Mouse (Mus musculus): ENCODE data around the gene Gtf2h4.
A peak's percentile ranks its signal among the peaks of the same experiment; 100 is the strongest.

The Gtf2h4 gene

DNA sequence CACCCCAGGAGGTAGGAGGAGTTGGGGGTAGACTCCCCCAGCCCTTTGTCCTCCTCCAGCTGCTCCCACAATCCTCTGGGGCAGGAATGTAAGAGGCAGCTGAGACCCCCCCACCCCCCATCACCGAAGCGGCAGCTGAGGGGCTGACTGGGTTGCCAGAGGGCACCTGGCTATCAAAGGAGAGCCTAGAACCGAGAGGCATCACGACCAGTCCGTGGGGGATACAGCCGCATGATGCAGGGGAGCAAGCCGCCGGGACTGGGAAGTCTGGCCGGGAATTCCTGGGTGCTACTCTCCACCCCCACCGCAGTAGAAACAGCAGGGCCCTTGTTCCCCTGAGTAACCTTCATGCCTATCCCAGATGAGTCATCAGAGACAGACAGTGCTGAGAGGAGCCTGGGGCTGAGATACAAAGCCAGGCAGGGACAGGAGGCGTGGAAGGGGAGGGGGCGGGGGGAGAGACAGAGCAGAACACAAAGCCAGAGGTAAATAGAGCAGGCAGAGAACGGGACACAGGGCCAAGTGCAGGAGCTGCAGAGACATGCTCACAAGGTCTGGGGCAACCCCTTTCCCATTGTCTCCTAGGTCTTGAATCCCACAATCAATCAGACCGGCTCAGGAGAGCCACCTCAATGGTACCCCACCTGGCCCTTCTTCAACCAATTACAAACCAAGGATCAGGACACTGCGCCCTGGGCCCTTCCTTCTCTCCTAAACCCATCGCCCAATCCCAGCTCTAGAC lies 24.4 kb upstream of the Gtf2h4 start:
- DNase-seq (ENCODE audit: low read depth, low spot score) = peak; percentile 87

DNA sequence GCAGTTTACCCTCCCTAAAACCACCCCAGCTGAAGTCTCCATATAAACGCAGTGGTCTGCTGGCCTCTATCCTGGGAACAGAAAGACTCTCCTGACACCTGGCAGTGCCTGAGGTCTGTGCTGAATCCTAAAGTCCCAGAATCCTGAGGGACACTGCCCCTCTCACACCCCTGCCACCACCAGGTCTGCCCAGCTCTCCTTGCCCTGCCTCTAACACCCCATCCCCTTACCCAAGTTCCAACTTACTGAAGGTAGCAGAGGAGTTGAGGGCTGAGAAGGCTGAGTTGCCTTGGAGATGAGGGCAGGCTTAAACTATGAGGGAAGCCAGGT lies 23.9 kb upstream of the Gtf2h4 start:
- no peak for DNase-seq (ENCODE audit: low read depth, low spot score)

DNA sequence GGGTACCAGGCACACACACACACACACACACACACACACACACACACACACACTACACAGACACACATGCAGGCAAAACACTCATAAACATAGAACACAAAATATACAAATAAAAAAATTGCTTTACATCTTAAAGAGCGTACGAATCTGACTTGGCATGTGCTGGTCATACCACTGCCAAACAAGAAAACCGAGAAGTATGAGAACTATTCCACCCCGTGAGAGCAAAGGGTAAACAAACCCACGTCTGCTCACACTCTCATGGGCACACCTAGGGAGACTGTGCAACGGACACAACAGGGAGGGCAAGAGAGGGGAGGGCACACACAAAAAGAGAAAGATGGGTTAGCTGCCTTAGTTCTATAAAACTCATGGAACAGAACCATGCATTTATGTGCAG lies 23.2 kb upstream of the Gtf2h4 start:
- DNase-seq (ENCODE audit: low read depth, low spot score) = no peak

DNA sequence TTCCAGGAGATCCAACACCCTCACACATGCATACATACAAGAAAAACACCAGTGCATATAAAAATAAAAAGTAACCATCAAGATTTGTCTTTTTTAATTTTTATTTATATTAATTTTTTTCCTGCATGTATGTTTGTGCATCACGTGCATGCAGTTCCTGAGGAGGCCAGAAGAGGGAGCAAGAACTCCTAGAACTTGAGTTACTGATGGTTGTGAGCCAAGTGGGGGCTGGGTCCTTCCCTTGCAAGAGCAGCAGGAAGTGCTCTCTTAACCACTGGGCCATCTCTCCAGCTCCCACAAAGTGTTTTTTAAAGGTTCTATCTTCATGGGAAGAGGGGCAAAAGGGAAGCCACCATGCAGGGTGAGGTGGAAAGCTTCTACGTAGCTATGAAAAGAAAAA lies 21.8 kb upstream of the Gtf2h4 start:
- no peak for DNase-seq (ENCODE audit: low read depth, low spot score)

DNA sequence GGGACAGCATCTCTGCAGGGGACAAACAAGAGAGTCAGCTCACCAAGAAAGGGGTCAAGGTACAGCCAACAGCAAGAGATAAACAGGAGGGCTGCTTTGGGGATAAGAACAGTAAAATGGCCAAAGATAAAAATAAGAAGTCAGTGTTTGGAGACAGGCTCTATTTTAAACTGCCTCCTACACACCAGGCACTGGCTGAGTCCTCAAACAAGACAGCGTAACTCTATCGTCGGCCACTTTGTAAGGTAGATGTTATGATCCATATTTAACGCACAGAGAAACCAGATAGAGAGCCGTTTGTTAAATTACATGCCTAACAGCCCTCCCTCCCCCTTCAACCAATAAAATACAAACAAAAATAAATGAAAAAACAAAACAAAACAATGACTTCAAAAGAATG lies 20.4 kb upstream of the Gtf2h4 start:
- no peak for DNase-seq (ENCODE audit: low read depth, low spot score)

DNA sequence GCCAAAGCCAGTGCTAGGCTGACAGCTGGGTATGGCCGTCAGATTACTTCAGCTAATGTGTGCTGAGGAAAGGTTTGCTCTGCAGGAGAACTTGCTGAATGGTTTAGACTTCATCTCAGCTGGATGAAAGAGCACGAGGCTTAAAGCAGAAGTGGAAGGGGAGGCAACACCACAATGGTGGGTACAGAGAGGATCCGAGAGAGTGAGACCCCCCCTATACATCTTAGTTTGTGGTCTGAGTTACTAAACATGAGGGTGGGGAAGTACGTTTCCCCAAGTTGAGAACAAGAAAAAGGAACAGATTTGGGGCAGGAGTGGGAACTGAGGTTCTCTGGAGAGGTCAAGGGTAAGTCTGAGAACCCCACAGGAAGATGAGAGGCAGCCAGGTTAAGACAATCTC lies 18.8 kb upstream of the Gtf2h4 start:
- no peak for DNase-seq (ENCODE audit: low read depth, low spot score)

DNA sequence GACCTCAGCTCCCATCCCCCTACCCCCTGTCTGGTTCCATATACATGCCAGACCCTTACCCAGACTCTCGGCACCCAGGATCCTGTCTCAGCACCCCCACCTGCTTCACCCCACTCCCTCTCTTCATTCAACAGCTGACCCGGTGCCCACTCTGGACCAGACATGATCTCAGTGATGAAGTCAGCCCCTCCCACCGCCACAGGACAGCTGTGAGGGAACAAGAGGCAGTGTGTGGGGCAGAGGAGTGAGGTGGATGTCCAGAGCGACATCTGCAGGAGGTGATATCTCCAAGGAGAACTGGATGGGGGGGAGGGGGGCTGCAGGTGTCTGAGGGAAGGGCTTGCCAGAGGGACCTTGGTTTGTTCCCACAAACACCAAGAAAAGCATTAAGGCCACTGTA lies 18.3 kb upstream of the Gtf2h4 start:
- DNase-seq (ENCODE audit: low read depth, low spot score) = no peak

DNA sequence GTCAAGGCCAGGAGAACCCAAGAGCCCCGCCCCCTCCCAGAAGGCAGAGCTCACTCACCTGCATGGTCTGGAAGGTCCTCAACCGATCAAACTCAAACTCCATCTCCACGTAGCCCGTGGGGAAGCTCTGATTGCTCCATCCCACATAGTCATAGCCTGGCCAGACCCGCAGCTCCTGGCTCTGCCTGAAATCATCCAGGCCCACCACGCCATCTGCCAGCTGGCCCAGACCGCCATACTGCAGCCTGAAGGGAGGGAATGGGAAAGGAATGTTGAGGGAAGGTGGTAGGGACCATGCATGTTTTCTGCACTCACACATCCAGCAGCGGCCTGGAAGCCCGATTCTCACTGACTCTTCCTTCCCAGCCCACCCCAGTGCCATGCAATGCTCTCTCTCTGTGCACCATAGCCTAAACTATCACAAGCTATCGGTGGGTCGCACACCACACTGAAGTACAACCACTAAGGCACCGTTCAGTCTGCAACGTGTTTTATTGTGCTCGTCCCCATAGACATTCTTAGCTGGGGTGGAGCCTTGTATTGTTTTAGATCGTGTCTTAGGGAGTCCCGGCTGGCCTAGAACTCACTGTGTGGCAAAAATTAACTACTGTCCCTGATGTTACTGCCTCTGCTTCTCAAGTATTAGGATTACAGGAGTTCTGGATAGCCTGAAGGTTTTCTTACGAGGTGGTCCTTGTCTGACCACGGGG lies 16.6 kb upstream of the Gtf2h4 start:
- no peak for DNase-seq (ENCODE audit: low read depth, low spot score)

DNA sequence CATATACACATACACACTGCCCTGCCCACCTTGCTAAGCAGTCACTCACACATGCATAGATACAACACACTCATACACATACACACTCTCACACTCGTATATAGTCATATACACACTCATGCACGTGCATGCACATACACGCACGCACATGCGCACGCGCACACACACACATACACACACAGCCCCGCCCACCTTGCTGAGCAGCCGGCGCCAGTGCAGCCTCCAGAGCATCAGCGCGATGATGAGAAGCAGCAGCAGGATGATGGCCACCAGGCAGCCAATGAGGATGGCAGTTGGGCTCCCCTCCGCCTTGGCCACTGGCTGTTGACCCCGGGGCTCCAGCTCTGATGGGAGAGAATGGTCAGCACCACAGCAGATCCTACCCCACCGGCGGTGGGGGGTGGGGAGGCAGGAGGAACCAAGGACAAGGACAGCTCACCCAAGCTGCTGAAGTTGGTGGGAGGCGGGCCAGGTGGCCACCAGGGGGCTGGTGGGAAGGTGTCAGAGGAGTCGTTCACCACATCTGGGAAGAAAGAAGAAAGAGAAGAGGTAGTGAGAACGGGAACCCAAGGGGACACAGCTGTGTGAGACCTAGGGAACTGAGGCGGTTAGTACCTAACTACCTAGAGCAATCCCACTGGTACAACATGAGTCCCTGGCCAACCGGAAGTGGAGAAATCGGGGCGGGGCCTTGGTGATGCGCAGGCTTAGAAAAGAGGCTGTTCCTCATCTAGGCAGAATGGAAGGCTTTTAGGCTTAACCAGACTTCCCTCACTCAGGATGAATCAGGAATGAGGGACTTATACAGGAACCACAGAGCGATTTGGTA lies 15.0 kb upstream of the Gtf2h4 start:
- DNase-seq (ENCODE audit: low read depth, low spot score) = no peak

DNA sequence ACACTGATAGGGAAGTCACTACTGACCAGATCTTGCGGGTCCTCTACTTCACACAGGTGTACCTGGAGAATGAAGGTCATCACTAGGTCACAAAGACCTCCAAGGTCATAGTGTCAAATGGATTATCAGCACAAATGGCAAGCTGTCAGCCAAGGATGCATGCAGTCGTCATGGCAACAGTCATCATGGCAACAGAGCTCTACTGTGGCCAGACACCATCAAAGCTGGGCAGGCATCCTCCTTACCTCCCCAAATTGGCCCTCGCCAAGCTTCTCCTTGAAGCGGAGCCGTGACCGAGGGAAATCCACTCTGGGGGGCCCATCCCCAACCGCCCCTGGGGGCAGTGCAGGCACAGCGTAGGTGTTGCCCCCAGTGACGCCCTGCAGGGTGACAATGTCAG lies 11.5 kb upstream of the Gtf2h4 start:
- no peak for DNase-seq (ENCODE audit: low read depth, low spot score)

DNA sequence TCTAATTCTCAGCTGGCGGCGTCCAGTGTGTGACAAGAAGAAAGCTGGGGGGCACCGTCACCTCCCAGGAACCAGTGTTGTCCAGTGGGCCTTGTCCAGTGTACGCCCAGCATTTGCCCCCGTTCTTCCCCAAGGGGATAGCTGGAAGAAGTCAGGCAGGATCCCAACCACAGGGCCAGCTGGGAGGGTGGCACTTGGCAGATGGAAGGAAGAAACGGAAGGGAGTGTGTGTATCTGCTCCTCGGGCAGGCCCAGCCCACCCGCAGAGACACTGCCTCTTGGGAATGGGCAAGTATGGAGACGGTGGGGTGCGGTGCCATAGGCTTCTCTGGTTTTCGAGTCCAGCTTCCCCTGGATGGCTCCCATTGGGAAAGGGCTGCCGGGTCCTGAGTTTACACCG lies 8.4 kb upstream of the Gtf2h4 start:
- no peak for DNase-seq (ENCODE audit: low read depth, low spot score)

DNA sequence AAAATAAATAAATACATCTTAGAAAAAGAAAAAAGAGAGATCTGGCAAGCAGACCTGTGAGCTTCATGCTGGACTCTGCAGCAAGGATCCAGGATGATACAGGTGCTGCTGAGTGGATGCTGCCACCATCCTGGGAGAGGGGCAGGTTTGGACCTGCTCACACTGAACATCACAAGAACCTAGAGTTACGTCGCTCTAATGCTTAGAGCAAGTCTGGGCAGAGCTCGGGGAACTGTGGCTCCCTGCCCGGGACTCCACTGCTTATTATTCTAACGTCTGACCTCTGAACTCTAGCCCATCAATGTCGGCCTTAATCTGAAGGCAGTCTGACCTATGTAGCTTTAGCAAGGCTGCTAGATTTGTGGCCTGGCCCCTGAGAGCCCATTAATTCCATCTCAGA lies 7.1 kb upstream of the Gtf2h4 start:
- no peak for DNase-seq (ENCODE audit: low read depth, low spot score)

DNA sequence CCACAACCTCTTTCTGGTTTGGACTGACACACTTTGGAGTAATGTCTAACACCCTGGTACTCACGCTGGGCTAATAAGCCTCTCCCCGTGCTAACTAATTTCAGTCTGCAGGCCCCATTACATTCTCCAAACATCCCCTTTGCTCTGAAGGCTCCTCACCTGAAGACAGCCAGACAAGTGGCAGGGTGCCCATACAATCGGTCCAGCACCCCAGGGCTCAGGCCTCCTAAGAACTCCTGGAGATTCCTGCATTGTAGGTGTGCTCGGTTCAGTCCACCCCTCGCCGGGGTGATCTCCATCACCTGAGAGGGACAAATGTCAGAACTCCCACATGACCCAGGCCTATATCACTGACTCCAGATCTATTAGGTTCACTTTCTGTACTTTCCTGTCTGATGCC lies 1.0 kb downstream of the Gtf2h4 start:
- no peak for DNase-seq (ENCODE audit: low read depth, low spot score)

DNA sequence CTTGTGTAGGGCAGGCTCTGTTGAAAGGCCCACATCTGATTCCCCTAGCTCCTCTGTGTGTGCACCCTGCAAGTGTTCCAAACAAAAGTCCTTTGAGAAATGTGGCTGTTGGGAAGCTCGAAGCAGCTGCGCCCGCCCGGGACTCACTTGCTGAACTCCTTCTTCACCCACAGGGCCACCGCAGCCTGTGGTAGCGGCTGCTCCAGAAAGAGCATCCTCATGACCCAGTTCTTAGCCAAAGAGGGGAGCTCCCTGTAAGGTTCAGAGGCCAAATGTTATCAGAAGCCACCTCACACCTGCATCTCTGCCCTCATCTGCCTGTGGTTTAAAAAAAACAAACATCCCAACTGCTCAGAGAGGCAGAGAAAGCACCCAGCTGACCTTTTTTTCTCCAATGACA lies 1.7 kb downstream of the Gtf2h4 start:
- DNase-seq (ENCODE audit: low read depth, low spot score) = no peak

DNA sequence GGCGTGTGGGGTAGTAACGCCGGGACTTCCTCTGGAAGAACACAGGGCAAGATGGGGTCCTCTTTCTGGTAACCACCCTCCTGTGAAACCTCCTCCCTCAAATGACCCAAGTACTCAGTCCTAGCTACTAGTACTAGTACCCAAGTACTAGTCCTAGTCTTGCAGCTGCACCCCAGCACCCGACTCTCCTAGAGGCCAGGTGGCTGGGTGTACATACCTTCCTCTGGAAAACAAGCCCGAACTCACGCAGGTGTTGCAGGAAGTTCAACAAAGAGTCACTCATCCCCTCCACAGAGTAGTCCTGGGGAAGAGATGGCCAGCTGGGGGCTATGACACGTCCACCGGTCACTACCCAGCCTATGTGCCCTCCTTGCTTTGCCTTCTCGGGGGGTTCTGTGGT lies 3.8 kb downstream of the Gtf2h4 start:
- no peak for DNase-seq (ENCODE audit: low read depth, low spot score)

DNA sequence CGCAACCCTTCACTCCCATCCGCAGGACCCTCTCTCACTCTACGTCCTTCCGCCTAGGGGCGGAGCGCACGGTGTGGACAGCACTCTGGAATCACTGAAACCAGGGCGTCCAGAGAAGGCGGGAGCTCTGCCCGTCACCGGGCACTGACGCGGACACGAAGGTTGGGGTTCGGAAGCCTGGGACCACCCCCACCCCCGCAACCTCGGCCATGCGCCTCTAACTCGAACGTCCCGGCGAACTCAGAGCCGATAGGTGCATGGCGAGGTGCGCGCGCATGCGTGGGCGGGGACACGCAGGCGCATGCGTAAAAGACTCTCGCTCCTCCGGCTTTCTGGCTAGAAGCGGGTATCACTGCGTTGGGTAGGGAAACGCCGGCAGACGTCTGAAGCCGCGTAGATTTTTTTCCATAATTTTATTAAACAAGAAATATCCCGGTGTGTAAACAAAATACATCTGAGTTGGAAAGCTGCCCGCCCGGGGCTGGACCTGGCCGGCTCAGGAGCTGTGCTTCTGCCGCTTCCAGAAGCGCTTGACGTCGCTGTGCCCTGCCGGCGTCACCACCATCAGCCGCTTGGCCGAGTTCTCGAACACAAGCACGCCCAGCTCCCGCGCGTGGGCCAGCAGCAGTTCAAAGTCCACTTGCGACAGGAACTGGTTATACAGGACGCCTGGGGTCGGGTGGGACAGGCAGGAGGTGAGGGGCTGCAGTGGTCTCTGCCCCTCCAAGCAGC lies 6.0 kb downstream of the Gtf2h4 start, which contains the start of gene Vars2:
Gene Vars2 (minus strand): TSS at position 259 of the 732 bp plus-strand sequence.
- peak; percentile 87 for DNase-seq (ENCODE audit: low read depth, low spot score)

DNA sequence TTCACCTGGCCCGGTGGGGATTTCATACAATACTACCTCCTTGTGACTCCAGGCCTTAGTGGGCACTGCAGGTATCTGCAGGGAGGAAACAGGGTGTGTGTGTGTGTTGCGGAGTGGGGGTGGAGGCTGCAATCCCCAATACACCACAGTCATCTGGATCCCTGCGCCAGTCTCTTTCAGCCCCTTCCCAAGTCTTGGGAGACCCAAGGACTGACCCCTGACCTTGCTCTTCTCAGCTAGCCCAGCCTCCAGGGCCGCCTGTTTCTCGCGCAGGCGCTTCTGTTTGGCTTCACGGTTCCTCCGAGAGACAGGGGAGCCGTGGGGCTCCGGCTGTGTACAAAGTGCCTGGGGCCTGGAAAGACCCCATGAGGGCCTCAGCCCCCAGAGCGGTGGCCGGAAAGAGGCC lies 6.7 kb downstream of the Gtf2h4 start:
- DNase-seq (ENCODE audit: low read depth, low spot score) = no peak

DNA sequence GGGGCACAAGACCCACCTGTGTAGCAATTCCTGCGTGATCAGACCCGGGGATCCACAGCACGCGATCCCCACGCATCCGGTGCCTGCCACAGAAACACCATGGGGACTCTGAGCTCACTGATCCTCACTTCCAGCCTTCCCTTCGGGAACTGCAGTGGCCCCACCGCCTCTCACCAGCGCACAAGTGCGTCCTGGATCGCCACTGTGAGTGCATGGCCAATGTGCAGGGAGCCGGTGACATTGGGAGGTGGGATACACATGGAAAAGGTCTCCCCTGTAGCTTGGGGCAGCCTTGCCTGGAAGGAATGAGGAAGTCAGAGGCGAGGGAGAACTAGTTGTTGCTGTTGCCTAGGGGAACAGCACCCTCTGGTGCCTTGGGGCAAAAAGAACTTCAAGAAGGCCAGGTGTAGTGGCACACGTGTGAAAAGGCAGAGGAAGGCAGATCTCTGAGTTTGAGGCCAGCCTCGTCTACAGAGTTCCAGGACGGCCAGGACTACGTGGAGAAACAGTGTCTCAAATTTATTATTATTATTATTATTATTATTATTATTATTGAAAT lies 7.5 kb downstream of the Gtf2h4 start:
- DNase-seq (ENCODE audit: low read depth, low spot score) = peak; percentile 50

DNA sequence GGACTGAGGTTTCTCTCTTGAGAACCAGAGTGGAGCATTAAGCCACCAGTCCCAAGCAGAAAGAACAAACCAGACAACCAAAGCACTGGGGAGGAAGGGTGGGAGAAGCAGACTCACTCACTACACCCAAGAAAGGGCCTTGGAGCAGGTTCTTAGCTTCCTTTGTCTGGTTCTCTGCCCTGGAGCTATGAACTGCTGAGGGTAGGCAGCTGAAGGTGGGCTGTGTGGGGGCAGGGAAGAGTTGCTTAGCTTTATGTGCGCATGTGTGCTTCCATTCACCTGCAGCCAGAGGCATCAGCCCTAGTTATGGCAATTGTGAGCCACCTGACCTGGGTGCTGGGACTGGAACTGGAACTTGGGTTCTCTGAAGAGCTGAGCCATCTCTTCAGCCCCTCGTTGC lies 20.5 kb downstream of the Gtf2h4 start:
- DNase-seq (ENCODE audit: low read depth, low spot score) = no peak

DNA sequence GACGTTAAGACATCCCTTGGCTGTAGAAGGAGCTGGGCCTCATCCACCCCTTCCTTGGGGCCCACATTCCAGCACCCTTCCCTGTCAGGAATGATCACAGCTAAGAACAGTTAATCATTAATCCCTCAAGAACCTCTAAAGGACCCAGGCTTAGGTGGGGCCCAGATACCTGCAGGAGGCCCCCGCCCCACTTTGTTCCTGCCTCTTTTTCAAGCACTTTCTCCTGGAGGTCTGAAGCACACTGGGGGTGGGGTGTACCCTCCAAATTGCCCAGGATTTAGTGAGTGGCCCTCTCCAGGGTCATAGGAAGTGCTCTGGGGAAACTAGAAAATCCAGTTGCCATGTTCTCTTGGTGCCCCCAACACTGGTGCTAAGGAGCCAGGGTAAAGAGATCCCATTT lies 24.1 kb downstream of the Gtf2h4 start:
- DNase-seq (ENCODE audit: low read depth, low spot score) = no peak

DNA sequence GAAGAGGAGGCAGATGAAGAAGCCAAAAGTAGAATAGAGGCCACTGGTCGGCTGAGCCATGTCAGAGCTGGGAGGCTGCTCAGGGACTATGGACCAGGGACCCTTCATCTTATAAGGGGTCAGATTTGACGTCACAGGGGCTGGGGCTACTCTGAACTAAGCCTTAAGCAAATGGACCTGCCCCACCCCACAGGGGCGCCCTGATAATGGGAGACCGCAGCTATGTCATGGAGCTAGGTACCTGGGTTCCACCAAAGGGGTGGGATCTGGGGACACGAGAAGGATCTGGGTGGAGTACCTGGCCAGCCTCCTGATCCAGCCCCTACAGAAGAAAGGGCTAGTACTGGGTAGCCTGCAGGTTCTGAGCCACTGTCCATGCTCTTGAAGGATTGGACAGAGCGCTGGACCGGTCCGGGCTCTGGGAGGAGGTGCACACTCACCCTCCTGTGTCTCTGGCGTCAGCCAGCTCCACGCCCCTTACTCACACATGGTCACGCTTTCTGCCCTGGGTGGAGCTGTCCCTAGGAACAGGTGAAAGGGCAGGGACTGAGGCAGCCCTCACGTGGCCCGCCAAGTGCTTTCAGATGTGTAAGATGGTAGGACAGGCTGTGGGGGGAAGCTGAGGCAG lies 29.8 kb downstream of the Gtf2h4 start, which contains the start of gene Mucl3:
Gene Mucl3 (minus strand): TSS at position 87 of the 628 bp plus-strand sequence.
- DNase-seq (ENCODE audit: low read depth, low spot score) = no peak

Measured in telencephalon, adult 2 months (tissue).